Mouse (Mus musculus) heart, adult 8-10 months (tissue): Measurements from ENCODE around the gene Dmbx1. TPM values are rescaled to one million over a fixed set of nuclear protein-coding genes. Genes with fewer than 3 reads are reported as not detected.

Experiments
- DNase-seq: peaks from one replicate; pipeline ENCODE4 v3.0.0; 2022; ENCODE audit warnings: low spot score
- total RNA-seq, 4 experiments: library from RNA; stranded (reverse); gene quantifications; 2 replicates each; pipeline ENCODE4 v1.2.4; 2022

Gene Dmbx1
- total RNA-seq, 4 experiments from 2014 or later, result not detected

DNA sequence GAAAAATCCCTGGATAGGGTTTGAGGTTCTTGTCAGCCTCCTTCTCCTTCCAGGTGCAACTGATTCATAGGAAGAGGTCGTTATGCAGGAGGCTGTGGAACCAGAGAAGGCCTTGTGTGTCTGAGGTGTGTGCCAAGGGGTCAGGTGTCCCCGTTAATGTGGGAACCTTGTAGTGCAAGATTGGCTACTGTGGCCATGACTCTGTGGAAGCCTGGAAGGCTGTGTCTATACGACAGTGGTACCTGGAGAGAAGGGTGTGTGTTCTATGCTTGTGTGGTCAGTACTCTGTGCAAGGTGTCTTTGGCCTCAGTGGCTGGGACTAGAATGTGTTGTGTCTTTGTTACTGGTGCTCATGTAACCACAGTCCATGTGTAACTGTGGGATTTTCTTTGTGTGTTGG, 955 bp upstream of the Dmbx1 start:
- DNase-seq, result no peak

DNA sequence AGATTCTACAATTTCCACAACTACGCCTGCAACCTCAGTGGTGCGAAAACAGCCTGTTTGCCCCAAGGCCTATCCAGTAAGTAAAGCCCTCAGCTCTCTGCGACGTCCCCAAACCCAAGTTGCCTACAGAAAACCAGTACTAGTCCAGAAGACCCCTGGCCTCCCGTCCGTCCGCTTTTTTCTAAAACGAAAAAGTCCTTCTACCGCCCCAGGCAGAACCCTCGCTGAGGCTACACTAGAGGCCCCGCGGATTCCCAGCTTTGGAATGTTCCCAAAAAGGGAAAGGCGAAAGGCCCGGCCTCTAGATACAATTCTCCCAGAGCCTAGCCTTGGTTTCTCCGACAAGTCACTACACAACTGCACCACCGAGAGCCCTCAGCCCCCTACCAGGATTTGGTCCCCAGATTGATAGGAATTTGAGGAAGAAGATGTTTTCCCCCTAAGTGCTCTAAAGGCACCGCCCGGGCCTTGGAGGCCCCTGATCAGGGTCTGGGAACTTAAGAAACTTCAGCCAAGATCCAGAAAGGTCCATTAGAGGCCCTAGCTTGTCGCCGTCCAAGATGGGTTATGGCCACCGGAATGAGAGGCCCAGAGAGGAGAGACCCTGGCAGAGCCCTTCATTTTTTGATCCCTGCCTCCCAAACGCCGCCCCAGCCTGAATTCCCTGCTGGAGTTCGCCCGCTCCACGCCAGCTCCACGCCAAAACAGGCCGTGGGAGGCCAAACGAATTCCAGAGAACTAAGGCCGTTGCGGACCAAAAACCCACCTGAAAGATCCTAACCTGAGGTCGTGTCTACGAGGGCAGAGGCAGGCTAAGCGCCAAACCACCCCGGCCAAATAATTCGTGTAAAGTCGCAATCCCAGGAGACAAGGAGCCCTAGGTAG, 1.2 kb downstream of the Dmbx1 start:
- DNase-seq, result no peak

DNA sequence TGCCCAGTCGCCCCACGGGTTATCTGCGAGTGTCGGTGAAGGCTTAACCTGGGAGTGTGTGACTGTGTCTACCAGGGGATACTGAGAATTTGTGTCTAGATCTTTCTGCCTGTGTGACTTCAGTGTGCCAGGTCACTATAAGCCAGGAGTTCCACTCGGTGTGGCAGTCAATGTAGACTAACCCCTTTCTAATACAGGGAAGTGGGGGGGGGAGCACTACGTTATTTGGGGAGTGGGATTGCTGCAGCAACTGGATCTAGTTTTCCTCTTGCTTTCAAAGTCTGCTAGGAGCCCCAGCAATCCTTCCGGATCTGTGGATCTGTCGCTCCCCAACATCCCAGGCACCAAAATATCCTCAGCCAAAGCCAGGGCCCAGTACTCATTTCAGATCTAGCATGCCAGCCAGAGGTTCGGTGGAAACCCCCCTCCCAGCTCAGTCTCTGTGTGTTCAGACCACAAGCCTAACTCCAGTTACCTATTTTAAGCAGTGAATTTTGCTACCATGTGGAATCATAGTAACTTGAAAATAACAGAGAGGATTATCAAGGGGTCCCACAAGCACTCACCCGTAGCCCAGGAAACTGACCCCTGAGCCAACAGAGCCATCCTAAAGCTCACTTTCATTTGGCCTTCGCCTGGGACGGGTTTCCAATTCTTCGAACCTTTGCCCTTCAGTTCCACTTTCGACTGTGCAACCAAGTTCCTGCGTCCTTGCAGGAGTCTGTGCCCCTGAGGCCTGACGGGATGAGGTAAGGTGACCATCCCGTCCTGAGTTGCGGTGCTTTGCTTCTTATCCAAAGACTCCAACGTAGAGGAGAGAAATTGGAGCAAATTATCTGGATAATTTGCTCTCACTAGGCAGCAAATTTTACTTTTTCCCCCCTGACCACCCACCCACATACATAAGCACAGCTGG, 2.4 kb downstream of the Dmbx1 start:
- DNase-seq, result no peak

DNA sequence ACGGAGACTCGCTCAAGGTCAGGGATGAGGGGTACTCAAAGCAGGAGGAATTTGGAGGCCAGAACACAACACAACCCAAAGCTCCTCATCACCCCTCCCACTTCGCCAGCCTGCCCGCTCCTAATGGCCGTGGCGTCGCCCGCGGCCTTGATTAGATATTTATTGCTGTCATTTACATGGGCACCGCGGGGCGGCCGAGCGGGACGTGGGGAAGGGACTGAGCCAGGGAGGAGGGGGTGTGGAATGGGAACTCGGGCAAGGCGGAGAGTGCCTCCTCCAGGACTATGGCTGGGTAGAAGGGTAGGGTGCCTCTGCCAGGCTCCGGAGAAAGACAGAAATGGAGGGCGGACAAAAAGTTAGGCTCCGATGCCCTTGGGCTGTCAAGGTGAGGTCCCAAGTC, 3.1 kb downstream of the Dmbx1 start:
- no peak for DNase-seq

DNA sequence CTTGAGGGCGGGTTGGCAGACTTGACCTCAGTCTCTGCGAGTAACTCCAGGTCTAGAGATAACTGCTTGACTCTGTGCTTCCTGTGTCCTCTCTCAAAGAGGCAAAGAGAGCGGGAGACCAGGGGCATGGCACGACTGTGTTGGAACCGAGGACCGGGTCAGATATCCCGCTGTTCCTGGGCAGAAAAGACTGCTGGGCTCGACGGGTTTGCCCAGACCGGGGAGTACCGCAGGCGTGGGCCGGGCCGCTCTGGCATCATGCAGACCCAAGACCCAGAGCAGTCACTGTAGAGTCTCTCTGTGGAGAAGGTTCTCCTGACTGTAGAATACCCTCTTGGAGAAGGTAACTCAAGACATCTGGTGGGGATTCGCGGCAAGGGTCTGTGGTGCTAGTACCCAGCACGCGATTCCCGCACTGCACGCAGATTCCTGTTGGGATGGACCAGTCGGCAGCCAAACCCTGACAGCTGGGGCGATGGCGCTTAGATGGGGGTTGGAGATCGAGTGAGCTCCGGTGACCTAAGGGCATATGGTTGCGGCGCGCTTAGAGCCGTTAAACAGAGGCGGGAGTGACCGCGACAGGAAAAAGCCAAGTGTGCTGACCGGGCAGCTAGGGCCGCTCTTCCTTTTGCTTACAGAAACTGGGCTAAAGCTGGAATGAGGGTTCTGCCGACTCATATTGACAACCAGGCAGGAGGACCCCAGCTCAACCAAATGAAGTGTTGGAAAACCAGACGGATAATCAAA, 3.7 kb downstream of the Dmbx1 start:
- no peak for DNase-seq

DNA sequence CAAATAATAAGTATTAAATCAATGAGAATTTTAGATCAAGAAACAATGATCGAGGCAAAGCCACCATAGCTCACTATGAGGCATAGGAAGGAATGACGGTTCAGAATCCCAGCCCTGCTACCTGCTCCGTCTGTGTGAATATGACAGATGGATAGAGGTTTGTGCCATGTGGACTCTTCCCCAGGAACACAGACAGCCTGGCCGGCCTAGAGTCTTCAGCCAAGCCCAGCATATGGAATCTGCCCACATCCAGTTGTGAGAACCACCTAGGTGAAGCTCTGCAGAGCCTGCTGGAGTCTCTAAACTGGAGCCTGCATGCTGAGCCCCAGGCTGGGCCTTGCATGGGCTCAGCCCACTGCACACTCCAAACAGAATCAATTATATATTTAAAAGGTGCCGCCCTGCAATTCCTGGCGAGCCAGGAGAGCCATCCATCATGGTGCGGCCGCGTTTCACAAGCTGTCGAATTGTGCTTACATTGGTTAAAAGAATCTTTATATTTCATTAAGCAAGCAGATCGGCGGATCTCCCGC, 8.1 kb downstream of the Dmbx1 start:
- DNase-seq, result no peak

DNA sequence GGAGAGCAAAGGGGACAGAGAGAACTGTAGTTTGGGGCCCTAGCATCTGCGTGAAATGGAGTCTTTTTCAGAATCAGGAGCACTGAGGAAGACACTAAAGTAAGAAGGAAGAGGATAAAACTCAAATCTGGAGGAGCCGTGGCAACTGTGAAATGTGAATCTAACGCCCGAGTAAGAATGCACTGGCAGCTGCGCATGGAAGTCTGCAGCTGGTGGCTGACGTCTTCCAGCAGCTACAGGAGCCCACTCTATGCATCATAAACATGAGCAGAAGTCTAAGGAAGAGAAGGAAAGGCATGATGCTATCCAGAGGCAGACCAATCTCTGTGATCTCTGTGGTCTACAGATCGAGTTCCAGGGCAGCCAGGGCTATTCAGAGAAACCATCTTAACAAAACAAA, 12.1 kb downstream of the Dmbx1 start:
- DNase-seq, result no peak

DNA sequence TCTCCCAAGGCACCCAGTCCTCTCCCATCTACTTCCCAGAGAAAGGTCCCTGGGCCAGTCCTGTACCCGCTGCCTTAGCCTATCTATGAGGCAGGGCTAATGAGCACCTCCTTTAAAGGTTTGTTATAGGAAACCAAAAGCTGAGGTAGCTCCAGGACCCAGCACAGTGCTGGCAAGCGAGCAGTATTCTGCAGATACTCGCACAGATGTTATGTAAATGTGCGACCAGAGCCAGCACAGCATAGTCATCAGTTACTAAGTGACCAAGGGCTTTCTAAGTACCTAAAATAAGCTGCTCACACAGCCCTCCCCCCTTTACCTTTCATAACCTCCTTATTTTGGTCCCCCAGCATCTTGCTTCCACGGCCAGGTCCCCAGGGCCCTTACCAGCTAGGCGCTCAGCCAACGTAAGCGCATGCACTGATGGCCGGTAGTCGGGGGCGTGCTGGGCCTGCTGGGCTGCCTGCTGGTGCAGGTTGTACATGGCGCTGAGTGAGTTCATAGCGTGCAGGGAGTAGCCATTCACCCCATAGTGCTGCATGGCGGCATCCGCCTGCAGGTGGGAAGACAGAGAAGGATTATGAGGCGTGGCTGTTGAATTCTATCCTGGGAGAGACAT, 16.4 kb downstream of the Dmbx1 start:
- DNase-seq, result no peak

DNA sequence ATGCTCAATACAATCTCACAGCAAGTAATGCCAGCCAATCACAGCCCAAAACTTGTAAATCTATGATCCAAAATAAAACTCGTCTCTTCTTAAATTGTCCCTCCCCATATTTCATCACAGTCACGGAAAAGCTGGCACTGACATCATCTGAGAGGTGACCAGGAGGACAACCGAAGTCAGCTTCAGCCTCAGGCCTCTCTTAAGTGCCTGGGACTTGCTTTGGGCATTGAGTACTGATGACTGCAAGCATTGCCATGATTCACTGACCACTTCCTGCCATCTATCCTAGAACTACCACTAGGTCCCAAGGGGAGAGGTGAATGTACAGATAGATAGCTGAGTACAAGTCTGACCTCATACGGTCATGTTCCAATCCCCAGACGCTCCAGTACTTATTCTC, 17.0 kb downstream of the Dmbx1 start:
- DNase-seq, result no peak

DNA sequence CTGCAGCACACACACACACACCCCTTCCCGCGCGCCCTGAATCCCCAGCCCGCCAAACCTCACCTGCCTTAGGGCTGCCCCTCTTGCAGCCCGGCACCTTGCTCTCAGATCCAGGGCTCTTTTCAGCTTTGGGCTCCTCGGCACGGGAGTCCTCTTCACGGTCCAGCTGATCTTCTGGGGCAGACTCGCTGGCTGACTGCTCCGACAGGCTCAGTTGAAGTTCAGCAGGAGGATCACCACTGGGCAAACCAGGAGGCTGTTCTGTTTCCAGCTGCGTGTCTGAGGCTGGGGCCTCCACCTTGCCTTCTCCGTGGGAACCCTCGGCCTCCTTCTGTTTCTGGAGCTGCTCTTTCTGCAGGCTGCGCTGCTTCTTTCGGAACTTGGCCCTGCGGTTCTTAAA, 19.8 kb downstream of the Dmbx1 start:
- no peak for DNase-seq

DNA sequence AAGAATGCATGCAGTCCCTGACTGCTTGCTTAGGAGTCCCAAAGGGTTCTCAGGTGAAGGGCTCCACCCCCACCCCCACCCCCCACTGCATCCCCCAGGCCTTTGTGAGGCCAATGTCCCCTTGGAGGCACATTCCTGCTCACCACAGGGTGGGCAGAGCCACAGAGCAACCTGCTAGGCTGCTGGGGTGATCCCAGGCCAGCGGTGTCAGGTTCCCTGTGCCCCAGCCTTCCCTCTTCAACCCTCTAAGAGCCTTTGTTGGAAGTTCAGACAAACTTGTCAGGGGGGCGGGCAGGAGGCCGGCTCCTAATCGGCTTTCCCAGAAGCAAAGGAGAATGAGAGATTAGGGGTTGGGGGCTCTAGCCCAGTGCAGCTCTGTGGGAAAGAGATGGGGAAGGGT, 28.1 kb downstream of the Dmbx1 start:
- DNase-seq, result no peak

DNA sequence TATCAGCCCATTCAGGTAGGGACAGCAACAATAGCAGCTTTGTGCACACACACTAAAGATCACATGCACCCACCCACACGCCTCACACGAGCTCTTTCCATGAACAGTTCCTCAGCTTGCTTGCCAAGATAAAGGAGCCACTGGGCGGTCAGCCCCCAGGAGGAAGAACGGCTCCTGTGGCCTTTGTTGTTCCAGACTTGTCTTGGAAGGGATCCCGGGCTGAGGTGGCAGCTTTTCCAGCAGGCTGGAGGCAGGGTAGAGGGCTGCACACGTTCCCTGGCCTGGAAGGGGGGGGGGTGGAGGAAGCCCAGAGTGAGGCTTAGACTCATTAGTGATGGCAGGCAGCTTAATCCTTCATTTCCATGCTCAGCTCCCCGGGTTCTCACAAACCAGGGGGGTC, 31.1 kb downstream of the Dmbx1 start:
- DNase-seq, result peak; percentile 39

DNA sequence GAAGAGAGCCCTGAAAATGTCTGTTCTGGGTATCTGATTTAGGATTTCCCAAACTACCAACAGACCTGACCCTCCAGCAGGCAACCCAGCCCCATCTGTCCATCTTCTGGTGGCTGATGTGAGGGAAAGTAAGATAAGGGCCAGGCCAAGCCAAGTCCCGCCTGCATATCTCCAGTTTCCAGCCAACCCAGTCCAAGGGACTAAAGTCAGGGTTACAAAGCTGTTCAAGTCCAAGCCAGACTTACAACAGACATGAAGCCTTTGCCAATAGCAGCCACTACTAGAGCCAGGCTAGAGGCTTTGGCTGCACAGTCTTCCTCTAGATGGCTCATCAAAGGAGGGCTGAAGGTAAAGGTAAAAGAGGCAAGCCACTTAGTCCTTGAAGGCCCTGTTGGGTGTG, 31.7 kb downstream of the Dmbx1 start:
- DNase-seq, result no peak

DNA sequence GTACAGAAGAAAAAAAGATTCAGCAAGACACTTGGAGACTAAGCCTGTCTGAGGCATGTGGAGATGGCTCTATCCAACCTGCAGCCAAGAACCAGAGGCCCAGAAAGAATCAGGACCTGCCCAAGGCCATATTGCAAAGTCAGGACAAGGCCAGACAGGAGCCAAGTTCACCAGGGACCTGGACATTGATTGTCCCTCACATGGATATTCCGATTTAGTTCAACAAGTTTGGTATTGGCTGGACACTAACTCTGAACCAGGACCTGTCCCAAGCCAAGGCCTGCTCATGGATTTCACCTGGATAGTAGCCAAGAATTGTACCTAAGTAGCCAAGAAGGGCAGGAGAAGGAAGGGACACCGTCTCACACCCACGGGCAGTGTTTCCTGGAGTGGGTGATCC, 32.9 kb downstream of the Dmbx1 start:
- DNase-seq, result no peak

DNA sequence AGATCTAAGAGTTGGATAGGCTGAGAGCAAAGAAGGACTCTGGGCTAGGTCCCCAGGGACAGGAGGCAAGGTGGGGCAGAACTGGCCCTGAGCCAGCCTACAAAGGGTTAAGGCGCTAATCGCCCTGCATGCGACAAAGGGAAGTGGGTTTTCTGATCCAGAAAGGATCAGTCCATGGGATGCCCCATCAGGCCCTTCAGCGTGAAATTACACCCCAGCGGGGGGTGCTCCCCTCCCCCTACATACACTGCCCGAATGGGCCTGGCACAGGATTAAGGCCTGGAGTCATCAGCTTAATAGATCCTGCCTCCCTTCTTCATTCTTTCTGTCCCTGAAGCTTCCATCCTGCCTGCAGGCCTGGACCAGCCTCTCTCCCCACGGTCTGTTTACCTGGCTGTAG, 34.0 kb downstream of the Dmbx1 start:
- no peak for DNase-seq

DNA sequence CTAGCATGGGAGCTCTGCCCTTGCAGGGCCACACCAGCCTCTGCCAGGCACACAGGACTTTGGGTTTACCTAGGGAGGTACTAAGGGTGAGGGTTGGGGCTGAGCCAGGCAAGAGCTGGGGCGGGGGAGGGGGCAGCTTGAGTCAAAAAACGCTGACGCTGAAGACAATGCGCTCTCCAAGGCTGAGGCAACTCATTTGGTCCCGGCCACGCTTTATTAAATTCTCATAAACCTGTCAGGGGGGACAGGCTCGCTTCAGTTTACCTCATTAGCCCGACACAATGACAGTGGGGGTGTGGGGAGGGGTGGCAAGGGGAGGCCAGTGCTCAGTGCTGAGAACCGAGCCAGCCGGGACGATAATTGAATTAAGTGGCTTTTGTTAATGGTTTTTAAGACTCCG, 35.4 kb downstream of the Dmbx1 start:
- DNase-seq, result no peak

DNA sequence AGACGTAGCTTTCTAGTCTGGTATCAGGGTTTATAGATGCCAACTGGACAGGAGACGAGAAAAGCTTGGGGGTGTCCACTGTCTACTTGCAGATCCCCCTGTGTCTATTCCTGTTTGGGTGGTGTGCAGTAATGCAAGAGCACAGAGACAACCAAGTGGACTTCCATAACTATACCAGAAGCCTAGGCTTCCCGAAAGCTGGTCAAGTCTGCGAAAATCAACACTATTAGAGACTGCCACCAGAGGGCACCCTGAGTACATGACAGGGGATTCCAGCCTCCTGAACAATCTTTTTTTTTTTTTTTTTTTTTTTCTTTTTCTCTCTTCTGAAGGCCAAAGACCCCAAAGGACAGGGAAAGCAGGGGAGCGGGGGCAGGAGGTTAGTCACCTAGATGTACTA, 36.9 kb downstream of the Dmbx1 start:
- DNase-seq, result peak; percentile 65

DNA sequence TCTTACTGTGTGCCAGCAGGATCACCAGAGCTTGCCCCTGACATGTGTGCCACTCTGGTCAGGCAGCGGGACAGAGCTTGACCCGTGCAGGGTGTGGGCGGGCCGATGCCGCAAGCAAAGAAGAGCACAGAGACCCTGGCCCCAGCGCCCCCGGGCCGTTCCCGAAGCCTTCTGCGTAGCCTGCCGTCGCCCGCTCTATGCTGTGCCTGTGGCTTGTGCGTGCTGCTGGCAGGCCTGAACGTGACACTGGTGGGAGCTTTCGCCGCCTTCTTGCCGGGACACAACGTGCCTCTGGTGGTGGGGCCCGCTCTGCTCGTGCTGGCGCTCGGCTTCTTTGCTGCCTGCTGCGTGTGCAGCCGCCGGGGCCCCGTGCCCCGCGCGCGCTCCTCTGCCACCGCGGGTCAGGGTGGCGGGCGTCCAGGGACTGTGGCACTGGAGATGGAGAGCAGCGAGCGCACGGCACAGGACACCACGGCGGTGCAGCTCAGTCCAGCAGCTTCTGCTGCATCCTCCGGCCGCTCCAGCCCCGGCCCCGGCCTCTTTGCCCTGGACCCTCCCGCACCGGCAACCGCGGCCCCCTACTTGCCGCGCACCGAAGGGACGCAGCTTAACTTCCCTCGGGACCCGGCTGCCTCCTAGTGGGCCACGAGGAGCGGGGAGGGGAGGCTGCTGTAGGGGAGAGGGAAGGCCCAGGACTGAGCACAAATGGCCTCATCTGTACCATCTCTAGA, 41.7 kb downstream of the Dmbx1 start:
- DNase-seq, result no peak

DNA sequence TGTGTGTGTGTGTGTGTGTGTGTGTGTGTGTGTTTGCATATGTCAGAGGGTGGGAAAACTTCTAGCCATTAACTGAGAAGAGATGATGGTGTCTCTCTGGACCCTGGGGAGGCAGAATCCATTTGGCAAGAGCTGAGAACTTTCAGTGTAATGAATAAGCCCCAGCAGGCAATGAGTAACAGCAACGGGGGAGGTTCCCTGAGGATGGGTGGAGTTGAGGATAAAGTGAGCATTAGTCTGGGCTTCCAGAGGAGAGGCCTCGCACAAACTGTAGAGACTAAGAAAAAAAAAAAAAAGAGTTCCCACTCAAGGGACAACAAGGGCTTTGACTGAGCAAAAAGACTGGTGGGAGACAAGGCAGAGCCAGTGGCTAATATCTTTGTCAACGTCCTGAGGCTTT, 45.4 kb downstream of the Dmbx1 start:
- DNase-seq, result no peak

DNA sequence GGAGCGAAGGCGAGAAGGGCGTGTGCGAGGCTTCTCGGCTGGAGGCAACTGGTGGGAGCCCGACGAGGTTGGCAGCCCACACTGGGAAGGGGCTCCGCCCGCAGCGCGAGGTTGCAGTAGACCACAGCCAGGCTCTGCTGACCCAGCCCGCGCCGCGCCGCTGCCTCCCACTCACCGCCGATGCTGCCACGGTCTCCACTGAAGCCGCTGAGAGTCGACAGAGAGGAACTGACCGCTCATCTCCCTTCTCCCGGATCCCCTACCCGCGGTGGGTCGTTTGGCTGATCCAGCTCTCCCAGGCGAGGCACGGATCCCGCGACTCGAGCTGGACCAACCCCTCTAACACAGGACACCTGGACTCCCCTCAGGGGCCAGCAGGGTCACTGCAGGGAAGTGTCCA, 49.2 kb downstream of the Dmbx1 start, which contains the start of gene 6430628N08Rik:
TSS of gene 6430628N08Rik (plus strand) at position 113 of the 400 bp plus-strand sequence.
- DNase-seq, result no peak

DNA sequence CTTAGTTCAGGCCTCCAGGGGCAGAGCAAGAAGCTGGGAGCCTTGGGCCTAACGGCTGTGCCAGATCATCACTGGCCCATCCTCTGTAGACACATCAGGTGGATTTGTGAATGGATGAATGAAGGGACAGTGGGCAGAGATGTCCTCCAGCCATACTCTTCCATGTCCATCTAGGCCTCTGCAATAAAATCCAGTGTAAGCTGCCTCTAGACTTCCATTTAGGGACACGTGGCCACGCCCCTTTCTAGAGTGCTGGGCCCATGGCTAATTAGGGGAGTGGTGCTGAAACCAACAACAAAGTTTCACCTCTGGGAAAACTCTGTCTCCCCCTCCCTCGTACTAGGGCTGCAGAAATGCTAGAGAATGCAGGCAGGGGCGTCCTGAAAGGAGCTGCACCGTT, 49.7 kb downstream of the Dmbx1 start:
- DNase-seq, result no peak
